Mouse (Mus musculus) adipose tissue, adult 10 weeks (tissue): ENCODE results near the gene Gm49345. TPM values are rescaled to one million over a fixed set of nuclear protein-coding genes. Genes with fewer than 3 reads are reported as not detected.

Source experiments
- polyA plus RNA-seq: library from polyadenylated mRNA; stranded (reverse); fragments of 350-450 nt; fragmentation: Illumina TruSeq; extraction: RNeasy Lipid Tissue Mini Kit (QIAGEN cat#74804); gene quantifications from one replicate; pipeline ENCODE4 v1.2.3, GENCODE M21; 2014; ENCODE audit warnings: low read depth, low replicate concordance

Gene Gm49345
- not detected for polyA plus RNA-seq

DNA sequence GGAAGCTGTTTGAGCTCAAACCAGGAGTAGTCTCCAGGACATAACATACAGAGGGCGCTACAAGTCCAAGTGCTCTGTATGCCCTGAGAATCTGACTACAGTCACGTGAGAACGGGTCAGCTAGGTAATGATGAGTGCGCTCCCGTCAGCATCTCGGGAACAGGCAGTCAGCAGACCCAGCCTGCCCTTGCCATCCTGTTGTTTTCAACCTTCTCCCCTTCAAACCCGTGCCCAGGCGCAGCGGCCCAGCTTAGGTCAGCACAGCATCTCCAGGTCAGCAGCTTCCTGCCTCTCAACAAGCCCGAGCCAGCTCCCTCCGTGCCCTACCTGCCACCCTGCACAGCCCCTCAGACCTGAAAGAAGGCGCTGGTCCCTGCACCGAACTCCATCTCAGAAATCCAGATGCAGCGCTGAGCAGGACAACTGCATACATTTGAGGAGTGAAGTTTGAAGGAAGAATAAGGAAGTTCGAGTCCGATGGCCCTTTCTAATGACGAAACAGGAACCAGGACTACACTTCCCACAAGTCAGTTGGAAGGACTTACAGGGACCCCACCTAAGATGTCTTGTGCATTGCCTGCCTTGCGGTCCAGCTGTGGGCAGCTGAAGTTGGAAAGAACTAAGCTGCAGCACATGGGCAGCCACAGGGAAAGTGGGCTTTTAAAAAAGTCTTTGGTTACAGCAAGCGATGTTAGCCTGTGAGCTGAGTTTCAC is at the start of gene Gm49345, which contains the start of gene Zfp729a:
Gene Gm49345, minus strand, starts transcription at position 476 of the 714 bp plus-strand sequence.
Gene Zfp729a, minus strand, starts transcription at position 498 of the 714 bp plus-strand sequence.

DNA sequence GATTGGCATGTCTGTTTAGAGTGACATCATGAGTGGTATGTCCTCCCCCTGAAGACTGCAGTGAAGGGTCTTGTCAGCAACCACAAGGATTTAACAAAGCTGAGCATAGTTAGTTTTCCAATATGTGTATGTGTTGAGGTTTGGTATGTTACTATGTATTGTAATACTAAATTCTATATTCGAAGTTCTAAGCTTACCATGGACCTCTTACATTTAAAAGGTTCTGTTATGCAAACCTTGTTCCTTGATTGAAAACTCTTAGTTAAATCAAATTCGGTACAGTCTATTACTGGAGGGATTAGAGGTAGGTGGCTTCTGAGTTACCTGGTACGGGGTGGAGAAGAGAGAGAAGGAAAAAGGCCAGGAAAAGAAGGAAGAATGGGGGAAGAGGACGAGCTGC is 49.4 kb upstream of the Gm49345 start, which contains the start of gene Zfp738:
Gene Zfp738, minus strand, starts transcription at position 101 of the 400 bp plus-strand sequence.

DNA sequence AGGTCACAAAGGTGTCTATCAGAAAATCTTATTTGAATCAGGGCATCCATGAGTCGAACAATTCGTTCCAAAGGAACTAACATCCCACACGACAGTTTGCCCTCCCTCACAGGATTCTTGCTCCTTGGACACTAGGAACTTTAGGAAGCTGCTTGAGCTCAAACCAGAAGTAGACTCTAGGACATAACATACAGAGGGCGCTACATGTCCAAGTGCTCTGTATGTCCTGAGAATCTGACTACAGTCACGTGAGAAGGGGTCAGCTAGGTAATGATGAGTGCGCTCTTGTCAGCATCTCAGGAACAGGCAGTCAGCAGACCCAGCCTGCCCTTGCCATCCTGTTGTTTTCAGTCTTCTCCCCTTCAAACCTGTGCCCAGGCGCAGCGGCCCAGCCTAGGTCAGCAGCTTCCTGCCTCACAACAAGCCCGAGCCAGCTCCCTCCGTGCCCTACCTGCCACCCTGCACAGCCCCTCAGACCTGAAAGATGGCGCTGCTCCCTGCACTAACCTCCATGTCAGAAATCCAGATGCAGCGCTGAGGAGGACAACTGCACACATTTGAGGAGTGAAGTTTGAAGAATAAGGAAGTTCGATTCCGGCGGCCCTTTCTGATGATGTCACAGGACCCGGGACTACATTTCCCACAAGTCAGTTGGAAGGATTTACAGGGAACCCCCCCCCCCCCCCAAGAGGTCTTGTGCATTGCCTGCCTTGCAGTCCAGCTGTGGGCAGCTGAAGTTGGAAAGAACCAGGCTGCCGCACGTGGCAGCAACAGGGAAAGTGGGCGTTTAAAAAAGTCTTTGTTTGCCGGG is 28.3 kb downstream of the Gm49345 start, which contains the start of gene Zfp729b:
Gene Zfp729b, minus strand, starts transcription at position 642 of the 811 bp plus-strand sequence.

DNA sequence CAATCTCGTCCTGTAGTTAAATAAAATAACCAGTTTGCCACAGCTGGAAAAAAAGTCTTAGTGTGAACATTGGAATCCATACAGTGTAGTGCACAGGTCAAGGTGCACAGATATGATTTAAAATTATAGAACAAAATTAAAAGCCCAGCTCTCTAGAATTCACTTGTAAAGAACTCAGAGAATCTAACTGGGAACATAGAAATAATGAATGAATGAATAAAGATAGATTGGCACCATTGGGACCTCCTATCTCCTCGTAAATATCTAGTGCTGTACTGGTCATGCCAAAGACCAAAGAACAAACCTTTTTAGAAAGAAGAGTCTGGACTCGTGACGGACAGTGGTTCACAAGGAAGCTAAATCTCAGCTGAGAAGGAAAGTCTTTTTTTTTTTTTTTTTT is 83.8 kb downstream of the Gm49345 start, which contains the start of gene Zfp748:
Gene Zfp748, minus strand, starts transcription at position 101 of the 400 bp plus-strand sequence.

Other genes starting within 250 kb of the Gm49345 start
- 6.1 TPM for gene Zfp429, start 237.9 kb downstream of the Gm49345 start, polyA plus RNA-seq
- 1.4 TPM for gene Zfp459, start 216.4 kb downstream of the Gm49345 start, polyA plus RNA-seq
- gene Zfp874a, start 186.1 kb downstream of the Gm49345 start, polyA plus RNA-seq, result 9.8 TPM
- gene Zfp874b, start 153.5 kb downstream of the Gm49345 start, polyA plus RNA-seq, result 7.1 TPM
- 7.5 TPM for gene Zfp58, start 137.2 kb downstream of the Gm49345 start, polyA plus RNA-seq
- not detected for gene Gm26965, start 111.6 kb downstream of the Gm49345 start, polyA plus RNA-seq
- 16.9 TPM for gene Zfp87, start 111.6 kb downstream of the Gm49345 start, polyA plus RNA-seq
- 5.2 TPM for gene Zfp748, start 83.9 kb downstream of the Gm49345 start, polyA plus RNA-seq
- 5.3 TPM for gene Zfp729b, start 28.1 kb downstream of the Gm49345 start, polyA plus RNA-seq
- 4.5 TPM for gene Zfp729a, start within 50 bp of the Gm49345 start, polyA plus RNA-seq
- gene Zfp738, start 49.3 kb upstream of the Gm49345 start, polyA plus RNA-seq, result 5.1 TPM
- gene Zfp65, start 91.4 kb upstream of the Gm49345 start, polyA plus RNA-seq, result 7.5 TPM
- gene Zfp85, start 117.5 kb upstream of the Gm49345 start, polyA plus RNA-seq, result 3.6 TPM
- 1.8 TPM for gene Zfp493, start 141.9 kb upstream of the Gm49345 start, polyA plus RNA-seq
- 4.3 TPM for gene Zfp273, start 176.0 kb upstream of the Gm49345 start, polyA plus RNA-seq
- gene Gm10037, start 193.3 kb upstream of the Gm49345 start, polyA plus RNA-seq, result 6.3 TPM
- gene BC048507, start 225.6 kb upstream of the Gm49345 start, polyA plus RNA-seq, result 1.7 TPM